Mouse (Mus musculus): ENCODE measurements around the gene Snx7. TPM values are rescaled to one million over a fixed set of nuclear protein-coding genes. Genes with fewer than 3 reads are reported as not detected.

Gene Snx7
- polyA plus RNA-seq, 1 experiment from 2014 or later, result 40.1 TPM

DNA sequence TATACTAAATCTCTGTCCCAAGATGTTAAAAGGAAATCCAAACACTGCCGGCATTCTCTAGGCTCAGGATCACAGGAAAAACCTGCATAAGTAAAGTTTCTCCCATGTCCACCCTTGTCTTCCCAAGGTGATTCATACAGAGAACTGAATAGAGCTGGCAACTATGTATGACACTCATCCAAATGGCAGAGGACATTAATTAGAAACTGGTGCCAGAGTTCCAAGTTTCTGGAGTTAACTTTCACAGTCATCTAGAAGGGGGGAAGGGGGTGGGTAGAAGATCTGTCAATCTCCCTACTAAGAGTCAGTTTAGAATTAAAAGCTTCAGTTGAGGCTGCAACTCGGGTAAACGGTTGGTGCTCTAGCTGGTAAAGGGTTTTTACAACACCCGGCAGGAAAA is 76.8 kb downstream of the Snx7 start:
- WGBS, result 85% methylated on average over 4 of the region's 4 CpGs

DNA sequence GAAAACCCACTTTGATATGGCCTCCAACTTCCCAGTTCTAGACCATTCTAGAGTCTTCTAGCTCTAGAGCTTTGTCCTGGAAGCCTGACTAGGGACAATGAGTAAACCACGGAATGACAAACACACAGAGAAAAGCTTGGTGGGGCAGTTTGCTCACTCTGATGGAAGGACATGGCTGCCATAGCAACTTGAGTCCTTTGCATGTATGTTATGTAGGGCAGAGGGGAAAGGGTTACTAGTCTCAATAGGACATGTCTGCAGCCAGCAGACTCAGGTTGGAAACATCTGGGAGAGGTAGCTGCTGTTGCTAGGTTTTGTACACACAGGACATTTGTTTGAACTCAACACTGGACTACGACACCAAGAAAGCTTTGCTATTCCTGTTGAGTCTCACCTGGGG is 77.5 kb downstream of the Snx7 start:
- Histone ChIP-seq H3K4me3 (no peak overlapping the region), H3K27ac (no peak overlapping the region), H3K4me1 (0 out of 2 replicates have a peak, but pooled peaks cover 2% of the 10 kb centered on the region), H3K27me3 (ENCODE audit: insufficient read depth, poor library complexity, severe bottlenecking) (no peaks in the 10 kb centered on the region), H3K9me3 (no peaks in the 10 kb centered on the region), H3K36me3 (peaks cover 2% of the 10 kb centered on the region; the same call in 1 of the 2 replicates)
- WGBS, result 85% methylated on average over 2 of the region's 2 CpGs
- no peak for DNase-seq (ENCODE audit: low spot score)

More for the DNA sequence above, 76.8 kb downstream of the Snx7 start:
- Histone ChIP-seq H3K27ac (no peak overlapping the region), H3K27me3 (ENCODE audit: insufficient read depth, poor library complexity, severe bottlenecking) (no peaks in the 10 kb centered on the region), H3K4me3 (no peak overlapping the region), H3K4me1 (0 out of 2 replicates have a peak, but pooled peaks cover 2% of the 10 kb centered on the region), H3K9me3 (no peaks in the 10 kb centered on the region), H3K36me3 (peaks cover 2% of the 10 kb centered on the region; the same call in 1 of the 2 replicates)
- DNase-seq (ENCODE audit: low spot score), result no peak

DNA sequence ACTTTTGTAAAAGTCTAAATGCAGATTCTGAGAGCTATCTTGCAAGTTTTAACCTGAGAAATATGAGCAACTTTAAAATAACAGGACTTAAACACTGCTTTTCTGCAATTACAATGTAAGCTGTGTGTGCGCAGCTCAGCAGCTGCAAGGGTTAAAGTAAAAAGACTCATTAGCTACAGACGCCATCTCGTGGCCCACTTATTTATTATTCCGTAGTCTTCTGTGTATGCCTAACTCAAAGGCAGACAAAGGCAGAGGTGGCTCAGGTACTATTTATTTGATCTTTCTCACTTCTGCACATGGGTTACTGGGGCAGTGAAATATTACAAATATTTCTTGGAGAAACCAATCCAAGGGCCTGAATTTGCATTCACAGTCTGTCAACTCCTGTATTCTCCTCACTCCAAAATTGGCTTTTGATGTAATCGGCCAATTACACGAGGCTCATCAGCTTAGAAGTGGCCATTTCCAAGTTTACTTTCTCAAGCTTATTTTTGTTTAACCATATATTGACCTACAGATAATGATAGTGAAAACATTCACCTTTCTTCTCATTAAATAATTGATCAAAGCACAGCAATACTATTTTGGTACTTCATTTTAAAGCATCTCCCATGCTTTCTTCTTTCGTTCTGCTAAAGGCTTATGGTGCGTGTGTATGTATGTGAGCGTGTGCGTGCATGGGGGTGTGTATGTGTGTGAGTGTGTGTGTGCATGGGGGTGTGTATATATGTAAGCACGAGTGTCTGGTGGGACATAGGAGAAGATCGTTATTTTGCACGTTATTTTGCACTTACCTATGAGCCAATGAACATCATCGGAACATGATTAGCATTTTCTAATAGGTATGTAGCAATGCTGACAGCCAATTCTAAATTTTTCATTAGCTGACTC is 79.7 kb downstream of the Snx7 start:
- no peak for DNase-seq (ENCODE audit: low spot score)
- WGBS, result 77% methylated on average over 14 of the region's 14 CpGs
- no peak overlapping the region for H3K4me3 ChIP-seq

DNA sequence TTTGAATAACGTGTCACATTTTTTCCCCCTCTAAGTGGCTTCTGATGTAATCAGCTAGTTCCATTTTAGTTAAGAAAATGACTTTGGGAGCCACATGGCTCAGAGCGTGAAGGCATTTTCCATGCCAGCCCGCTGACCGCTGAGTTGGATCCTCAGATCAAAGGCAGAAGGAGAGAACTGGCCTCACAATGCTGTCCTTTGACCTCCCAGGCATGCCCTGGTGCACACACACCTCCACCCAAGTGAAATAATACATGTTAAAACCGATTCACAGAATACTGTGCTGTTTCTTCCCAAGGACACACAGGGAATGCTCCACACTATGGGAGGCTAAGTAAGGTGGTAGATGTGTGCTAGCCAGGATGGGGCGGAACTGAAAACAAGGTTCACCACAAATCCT is 81.5 kb downstream of the Snx7 start:
- no peak overlapping the region for H3K4me3 ChIP-seq
- H3K27ac ChIP-seq, result no peak overlapping the region
- 0 out of 2 replicates have a peak, but pooled peaks cover 2% of the 10 kb centered on the region for H3K4me1 ChIP-seq
- H3K9me3 ChIP-seq, result no peaks in the 10 kb centered on the region
- H3K27me3 ChIP-seq (ENCODE audit: insufficient read depth, poor library complexity, severe bottlenecking), result no peaks in the 10 kb centered on the region
- DNase-seq (ENCODE audit: low spot score), result no peak
- no peaks in the 10 kb centered on the region for H3K36me3 ChIP-seq
- 66% methylated on average over 6 of the region's 6 CpGs for WGBS

More for the DNA sequence above, 79.7 kb downstream of the Snx7 start:
- Histone ChIP-seq H3K36me3 (no peaks in the 10 kb centered on the region), H3K27me3 (ENCODE audit: insufficient read depth, poor library complexity, severe bottlenecking) (no peaks in the 10 kb centered on the region), H3K4me1 (0 out of 2 replicates have a peak, but pooled peaks cover 2% of the 10 kb centered on the region), H3K9me3 (no peaks in the 10 kb centered on the region), H3K27ac (no peak overlapping the region)

DNA sequence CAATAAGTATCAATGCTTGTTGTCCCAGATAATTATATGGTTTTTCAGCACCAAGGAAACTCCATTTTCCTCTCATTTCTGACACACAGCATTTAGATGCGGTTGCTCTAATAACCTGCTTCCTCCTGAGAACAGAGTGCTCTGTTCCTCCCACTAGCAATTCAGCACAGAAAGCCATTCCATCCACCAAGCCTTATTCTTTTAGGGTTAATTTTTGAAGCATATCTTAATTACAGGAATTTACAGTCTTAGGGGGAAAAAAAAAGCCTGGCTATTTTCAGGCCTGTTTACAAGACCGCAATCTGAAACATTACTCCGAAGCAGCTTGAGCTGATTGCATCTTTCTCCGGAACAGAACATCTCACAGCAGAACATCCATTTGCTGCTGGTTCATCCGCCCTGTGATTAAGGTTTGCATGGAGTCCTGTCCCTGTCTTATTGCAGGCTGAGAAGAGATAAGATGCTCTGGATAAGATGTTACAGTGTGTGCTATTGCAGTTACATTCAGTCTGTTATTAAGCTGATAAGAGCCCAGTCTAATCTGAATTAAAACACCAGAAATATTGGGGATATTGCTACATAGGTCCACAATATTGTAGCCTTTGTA is 116.5 kb downstream of the Snx7 start:
- no peaks in the 10 kb centered on the region for H3K9me3 ChIP-seq
- no peaks in the 10 kb centered on the region for H3K4me1 ChIP-seq
- H3K27me3 ChIP-seq (ENCODE audit: insufficient read depth, poor library complexity, severe bottlenecking), result no peaks in the 10 kb centered on the region
- no peak overlapping the region for H3K4me3 ChIP-seq
- no peak overlapping the region for H3K27ac ChIP-seq
- no peak for DNase-seq (ENCODE audit: low spot score)
- 84% methylated on average over 5 of the region's 5 CpGs for WGBS
- H3K36me3 ChIP-seq, result no peaks in the 10 kb centered on the region

DNA sequence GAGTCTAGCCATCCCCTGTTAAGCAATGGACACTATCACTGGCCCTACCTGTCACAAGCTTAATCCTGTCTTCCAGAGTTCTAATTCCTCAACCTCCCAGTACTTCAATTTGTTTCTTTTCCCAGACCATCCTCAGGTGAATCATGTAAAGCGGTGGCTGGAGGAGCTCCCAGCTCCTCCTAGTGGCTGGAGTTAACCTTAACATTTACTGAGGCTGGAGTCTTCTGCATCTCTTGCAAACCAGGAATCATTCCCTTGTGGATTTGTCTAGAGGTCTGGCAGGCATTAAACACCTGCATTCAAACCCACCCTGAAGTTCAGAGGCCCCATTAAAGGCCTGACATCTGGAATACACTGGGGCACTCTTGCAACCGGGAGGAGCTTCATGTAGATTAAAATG is 117.1 kb downstream of the Snx7 start:
- no peak for DNase-seq (ENCODE audit: low spot score)
- Histone ChIP-seq H3K36me3 (no peaks in the 10 kb centered on the region), H3K27me3 (ENCODE audit: insufficient read depth, poor library complexity, severe bottlenecking) (no peaks in the 10 kb centered on the region), H3K4me1 (no peaks in the 10 kb centered on the region), H3K27ac (no peak overlapping the region), H3K9me3 (no peaks in the 10 kb centered on the region), H3K4me3 (no peak overlapping the region)
- 53% methylated on average over 2 of the region's 2 CpGs for WGBS

DNA sequence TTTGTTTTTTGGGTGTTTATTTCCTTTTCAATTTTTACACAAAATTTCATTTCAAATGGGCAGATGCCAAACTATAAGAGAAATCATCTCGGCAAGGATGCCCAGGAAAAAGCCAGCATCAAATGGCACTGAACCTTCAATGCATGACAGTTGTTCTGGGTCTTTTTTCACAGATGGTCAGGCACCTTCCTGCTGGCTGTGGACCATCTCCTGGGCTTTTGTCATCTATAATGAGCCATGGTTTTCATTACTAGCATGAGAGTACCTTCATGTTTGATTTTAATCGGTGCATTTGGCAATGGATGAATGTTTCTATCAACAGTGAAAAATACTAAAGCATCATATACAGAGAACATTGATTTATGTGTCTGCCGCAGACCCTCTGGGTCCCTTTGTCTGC is 119.5 kb downstream of the Snx7 start:
- Histone ChIP-seq H3K36me3 (no peaks in the 10 kb centered on the region), H3K27ac (no peak overlapping the region), H3K9me3 (no peaks in the 10 kb centered on the region), H3K4me3 (no peak overlapping the region), H3K27me3 (ENCODE audit: insufficient read depth, poor library complexity, severe bottlenecking) (no peaks in the 10 kb centered on the region), H3K4me1 (no peaks in the 10 kb centered on the region)
- WGBS, result 86% methylated on average over 3 of the region's 3 CpGs
- DNase-seq (ENCODE audit: low spot score), result no peak

DNA sequence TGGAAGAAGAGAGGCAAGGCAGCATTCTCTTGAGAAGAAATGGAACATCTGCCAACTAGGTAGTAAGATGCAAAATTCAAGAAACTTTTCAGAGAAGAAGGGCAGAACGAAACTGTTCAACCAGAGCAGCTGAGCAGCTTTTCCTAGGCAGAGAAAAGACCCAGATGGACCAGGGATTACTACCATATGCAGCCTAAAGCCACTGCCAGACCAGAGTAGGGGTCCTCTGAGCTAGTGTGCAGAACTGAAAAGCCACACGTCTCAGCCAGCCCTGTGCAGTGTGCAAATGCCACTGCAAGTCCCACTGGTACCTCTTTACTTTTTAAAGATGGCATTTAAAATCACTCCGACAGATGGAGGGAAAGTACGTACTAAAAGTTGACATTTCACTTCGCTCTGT is 129.0 kb downstream of the Snx7 start:
- DNase-seq (ENCODE audit: low spot score), result no peak
- Histone ChIP-seq H3K9me3 (no peaks in the 10 kb centered on the region), H3K36me3 (no peaks in the 10 kb centered on the region), H3K4me1 (no peaks in the 10 kb centered on the region), H3K27me3 (ENCODE audit: insufficient read depth, poor library complexity, severe bottlenecking) (no peaks in the 10 kb centered on the region), H3K4me3 (no peak overlapping the region), H3K27ac (no peak overlapping the region)
- 69% methylated on average over 5 of the region's 5 CpGs for WGBS

DNA sequence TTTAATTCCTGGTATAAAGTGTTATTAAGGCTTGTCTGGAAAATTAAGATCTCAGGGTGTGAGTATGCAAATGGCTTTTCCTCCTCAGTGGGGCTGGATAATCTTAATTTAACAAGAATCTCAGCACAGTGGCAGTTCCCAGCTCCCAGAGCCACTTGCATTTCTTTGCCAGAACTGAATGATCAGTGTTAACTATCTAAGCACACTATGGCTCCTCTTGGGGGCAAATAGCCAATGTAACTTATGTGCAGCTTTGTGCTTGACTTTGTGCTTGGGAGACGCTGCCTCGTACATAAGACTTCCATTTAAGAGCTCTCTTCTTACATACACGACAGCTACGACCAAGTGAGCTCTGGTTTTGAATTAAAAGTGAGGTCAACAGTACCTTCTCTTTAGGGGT is 136.1 kb downstream of the Snx7 start:
- H3K4me1 ChIP-seq, result no peaks in the 10 kb centered on the region
- 81% methylated on average over 4 of the region's 4 CpGs for WGBS

More for the DNA sequence above, 136.1 kb downstream of the Snx7 start:
- Histone ChIP-seq H3K36me3 (no peaks in the 10 kb centered on the region), H3K9me3 (no peaks in the 10 kb centered on the region), H3K27ac (no peak overlapping the region), H3K4me3 (no peak overlapping the region), H3K27me3 (ENCODE audit: insufficient read depth, poor library complexity, severe bottlenecking) (no peaks in the 10 kb centered on the region)
- DNase-seq (ENCODE audit: low spot score), result no peak

Small RNA genes lying within 50 kb of the gene (microRNA-seq; reads per million reads assigned to microRNA genes)
- gene Gm24811, result not detected
